8 mouse cellular contexts compared by ENCODE assay signal in genomic region chr6:47835984-47836521, GRCm38 (mm10). TPM values are rescaled to one million over a fixed set of nuclear protein-coding genes. Genes with fewer than 3 reads are reported as not detected.
DNase-seq lines count a peak whose midpoint lies in the region; ATAC-seq and TF ChIP-seq lines count a peak whose summit lies in the region.

No protein-coding gene starts in this region.

- TF ChIP-seq CTCF in Patski (IDR thresholded peaks at IDR 0.05) = no peak
- no peak for TF ChIP-seq CTCF in left cerebral cortex, adult 2 months (IDR thresholded peaks at IDR 0.05)

- peak; percentile 86 for ATAC-seq in Patski
- ATAC-seq in frontal cortex, adult (ENCODE audit: low TSS enrichment) = peak; percentile 68
- peak; percentile 84 for ATAC-seq in hindbrain, embryonic 16.5 days

- H3K4me1 ChIP-seq in hindbrain, embryonic 16.5 days (ENCODE audit: control insufficient read depth, insufficient read depth, low read depth, low read length) = peaks cover 12% of the 10 kb centered on the region

- H3K27ac ChIP-seq in hindbrain, embryonic 16.5 days (ENCODE audit: low read depth, low read length) = peak overlapping the region; percentile 98
- H3K27ac ChIP-seq in left cerebral cortex, adult 2 months = peak overlapping the region; percentile 90
- 0 out of 2 replicates have a peak overlapping the region, but pooled peaks have one; percentile 8 for H3K27ac ChIP-seq in macrophage

- peak overlapping the region; percentile 79 for H3K4me2 ChIP-seq in hindbrain, embryonic 16.5 days (ENCODE audit: low read length)

- peaks cover 33% of the 10 kb centered on the region for H3K79me2 ChIP-seq in macrophage (ENCODE audit: inconsistent target)

- peak overlapping the region; percentile 92 for H3K9ac ChIP-seq in hindbrain, embryonic 16.5 days (ENCODE audit: low read depth, low read length)

- H3K27me3 ChIP-seq in Patski = no peaks in the 10 kb centered on the region
- H3K27me3 ChIP-seq in hindbrain, embryonic 16.5 days (replicated peaks; ENCODE audit: control insufficient read depth, insufficient read depth, low read length) = no peaks in the 10 kb centered on the region; the same call in 1 of the 2 replicates

- CTCF ChIA-PET in Patski (lab: Charles Lee) = interaction anchor here (0.9 to 1.9 kb wide), 8 partner anchors 10 to 244 kb away, joined by 3 to 9 read pairs (median 4); no protein-coding TSS in a partner anchor

- in situ Hi-C loops in Patski (cut with MboI; ENCODE audit: low pct_unique_long_range_greater_than_20kb) = no loop called here

- no peak for DNase-seq in Patski (ENCODE audit: low read depth, low spot score)
- DNase-seq in cerebellum, adult 9-11 months = peak; percentile 74
- peak; percentile 35 to 62 for DNase-seq in left cerebral cortex, adult 2 months (ENCODE audit: extremely low spot score in 1 of 2, low spot score in 2 of 2)
- peak; percentile 70 for DNase-seq in retina, postnatal 1 day
- peak; percentile 54 for DNase-seq in urinary bladder, adult 2 months (ENCODE audit: low spot score)

- H3K4me3 ChIP-seq in hindbrain, embryonic 16.5 days (ENCODE audit: low read length) = peak overlapping the region; percentile 96
- H3K4me3 ChIP-seq in left cerebral cortex, adult 2 months = peak overlapping the region; percentile 87
- H3K4me3 ChIP-seq in macrophage (ENCODE audit: inconsistent target) = peak overlapping the region; percentile 51

- under 1% methylated on average over 49 of the region's 49 CpGs for WGBS in hindbrain, embryonic 16.5 days
- whole genome bisulfite sequencing in macrophage (ENCODE audit: missing documents) = 1% methylated on average over 44 of the region's 49 CpGs

- intact Hi-C loops in left cerebral cortex, adult 2 months (cut with DNase I) = loop anchor here (2.0 to 5.0 kb wide), 3 partner anchors 23 to 251 kb away; partner anchors contain the start of genes Pdia4, Zfp282 and Zfp746

- POLR2A ChIA-PET in Patski (lab: Charles Lee) = interaction anchor here (0.6 kb wide), 1 partner anchor 143 kb away, joined by 3 read pairs; no protein-coding TSS in a partner anchor

- peaks cover 4% of the 10 kb centered on the region; the same call in 1 of the 2 replicates for H3K36me3 ChIP-seq in hindbrain, embryonic 16.5 days (ENCODE audit: control insufficient read depth, insufficient read depth, low read length)
- no peaks in the 10 kb centered on the region for H3K36me3 ChIP-seq in macrophage (ENCODE audit: inconsistent target)

- no peaks in the 10 kb centered on the region for H3K9me3 ChIP-seq in hindbrain, embryonic 16.5 days (ENCODE audit: control insufficient read depth, low read length)

RNA-seq across cellular contexts. Expression of gene Zfp398, which starts 0.6 kb away (rescaled TPM):
- 7.0 TPM for polyA plus RNA-seq in Patski (2021)
- polyA plus RNA-seq in hindbrain, embryonic 16.5 days (2015; fragmentation: Nextera tagmentation; extraction: Ambion mirVana) = 16.5 and 16.8 TPM in 2 replicates
- total RNA-seq in left cerebral cortex, adult 2 months (2021) = 10 to 100 TPM; 22.1 to 24.0 TPM
- 10 to 100 TPM in 21 of 26 experiments, 1 to 10 TPM in 5; 4.7 to 66.4 (median 22.5) TPM for total RNA-seq in macrophage (2018; cell fraction: chromatin; rRNA removed)
- 1 to 10 TPM in 24 of 26 experiments, under 1 TPM in 2; 0.91 to 8.0 (median 4.6) TPM for total RNA-seq in macrophage (2018; cell fraction: cytosol; rRNA removed)
- total RNA-seq in macrophage (2018; cell fraction: nucleus; rRNA removed) = 10 to 100 TPM in 17 of 26 experiments, 1 to 10 TPM in 9; 2.4 to 48.1 (median 12.6) TPM
- polyA plus RNA-seq in macrophage (2018) = 3.7 to 4.5 TPM (median 4.4 TPM) in 3 replicates
- polyA plus RNA-seq in urinary bladder, adult 2 months (2012; rRNA removed) = 6.6 and 8.2 TPM in 2 replicates

RNA-seq across cellular contexts. Expression of gene Zfp786, which starts 5.4 kb away (rescaled TPM):
- polyA plus RNA-seq in Patski (2021) (0.82 TPM), macrophage (2018) (0.09 to 0.28 TPM in 2 of 3 replicates, not detected in the other)
- polyA plus RNA-seq in hindbrain, embryonic 16.5 days (2015; fragmentation: Nextera tagmentation; extraction: Ambion mirVana) = 13.9 and 15.7 TPM in 2 replicates
- total RNA-seq in left cerebral cortex, adult 2 months (2021) = 1 to 10 TPM; 5.4 to 6.1 TPM
- 1 to 10 TPM in 2 of 26 experiments, under 1 TPM in 10, not detected in 14; 0.22 to 2.0 (median 0.58) TPM for total RNA-seq in macrophage (2018; cell fraction: chromatin; rRNA removed)
- total RNA-seq in macrophage (2018; cell fraction: cytosol; rRNA removed) = under 1 TPM in 16 of 26 experiments, not detected in 10; 0.03 to 0.24 (median 0.10) TPM
- total RNA-seq in macrophage (2018; cell fraction: nucleus; rRNA removed) = 1 to 10 TPM in 1 of 26 experiments, under 1 TPM in 6, not detected in 19; 0.18 to 1.9 (median 0.40) TPM
- polyA plus RNA-seq in urinary bladder, adult 2 months (2012; rRNA removed) = 0.48 and 0.75 TPM in 2 replicates

RNA-seq across cellular contexts. Expression of gene Pdia4, which starts 22.8 kb away (rescaled TPM):
- 241 TPM for polyA plus RNA-seq in Patski (2021)
- polyA plus RNA-seq in hindbrain, embryonic 16.5 days (2015; fragmentation: Nextera tagmentation; extraction: Ambion mirVana) = 142 and 168 TPM in 2 replicates
- 10 to 100 TPM; 54.7 to 58.1 TPM for total RNA-seq in left cerebral cortex, adult 2 months (2021)
- total RNA-seq in macrophage (2018; cell fraction: chromatin; rRNA removed) = 10 to 100 TPM in 14 of 26 experiments, 1 to 10 TPM in 12; 4.3 to 42.7 (median 11.1) TPM
- total RNA-seq in macrophage (2018; cell fraction: cytosol; rRNA removed) = 100 to 1,000 TPM in 8 of 26 experiments, 10 to 100 TPM in 18; 59.6 to 124 (median 94.5) TPM
- 100 to 1,000 TPM in 11 of 26 experiments, 10 to 100 TPM in 15; 24.1 to 171 (median 93.7) TPM for total RNA-seq in macrophage (2018; cell fraction: nucleus; rRNA removed)
- 86.7 to 134 TPM (median 112 TPM) in 3 replicates for polyA plus RNA-seq in macrophage (2018)
- 76.1 and 88.5 TPM in 2 replicates for polyA plus RNA-seq in urinary bladder, adult 2 months (2012; rRNA removed)

RNA-seq across cellular contexts. Expression of gene Zfp282, which starts 41.0 kb away (rescaled TPM):
- polyA plus RNA-seq in Patski (2021) (9.5 TPM), macrophage (2018) (5.5 to 7.3 TPM (median 6.7 TPM) in 3 replicates)
- 20.9 and 22.9 TPM in 2 replicates for polyA plus RNA-seq in hindbrain, embryonic 16.5 days (2015; fragmentation: Nextera tagmentation; extraction: Ambion mirVana)
- total RNA-seq in left cerebral cortex, adult 2 months (2021) = 10 to 100 TPM; 12.3 to 13.2 TPM
- total RNA-seq in macrophage (2018; cell fraction: chromatin; rRNA removed) = 10 to 100 TPM in 20 of 26 experiments, 1 to 10 TPM in 6; 5.7 to 45.6 (median 21.2) TPM
- 10 to 100 TPM in 1 of 26 experiments, 1 to 10 TPM in 25; 1.9 to 10.4 (median 7.0) TPM for total RNA-seq in macrophage (2018; cell fraction: cytosol; rRNA removed)
- total RNA-seq in macrophage (2018; cell fraction: nucleus; rRNA removed) = 10 to 100 TPM in 15 of 26 experiments, 1 to 10 TPM in 11; 4.3 to 26.4 (median 11.0) TPM
- 11.8 and 12.6 TPM in 2 replicates for polyA plus RNA-seq in urinary bladder, adult 2 months (2012; rRNA removed)

Comparison
In these comparisons a context has a peak if more than half of its experiments do, and no peak if none do; other contexts are left out.
1. H3K27ac ChIP-seq: peak in every context shown above with its lines; median percentile 98 in hindbrain, embryonic 16.5 days; 90 in left cerebral cortex, adult 2 months; 8 in macrophage.